Mouse (Mus musculus) limb, embryonic 11.5 days (tissue): ENCODE measurements around the gene Lrp8. TPM values are rescaled to one million over a fixed set of nuclear protein-coding genes. Genes with fewer than 3 reads are reported as not detected.

ENCODE experiments used
- ATAC-seq: fragments of 200-750 bp; cut with Nextera tagmentation; 2 replicates; pipeline ENCODE4 v1.8.0; 2017; ENCODE audit warnings: low read depth; ENCODE audit not compliant: insufficient number of reproducible peaks, low FRiP score, low TSS enrichment
- DNase-seq: peaks from one replicate; pipeline ENCODE4 v3.0.0-alpha.2; 2015; ENCODE audit warnings: low spot score
- H3K27ac ChIP-seq: fragments of 300-500 bp; sonication (generic); replicated peaks from 2 replicates; pipeline ENCODE4 v1.5.1; 2014; ENCODE audit warnings: low read depth, mild to moderate bottlenecking, low read length
- H3K27me3 ChIP-seq: fragments of 300-500 bp; sonication (generic); 2 replicates; pipeline ENCODE4 v1.6.1; 2014; ENCODE audit warnings: mild to moderate bottlenecking, low read length, mixed read lengths; ENCODE audit not compliant: control insufficient read depth, insufficient read depth
- H3K36me3 ChIP-seq: fragments of 300-500 bp; sonication (generic); 2 replicates; pipeline ENCODE4 v1.6.1; 2014; ENCODE audit warnings: mild to moderate bottlenecking, low read length, moderate library complexity, mixed read lengths; ENCODE audit not compliant: control insufficient read depth, insufficient read depth
- H3K4me1 ChIP-seq: fragments of 300-500 bp; sonication (generic); 2 replicates; pipeline ENCODE4 v1.6.1; 2014; ENCODE audit warnings: low read length, mixed read lengths; ENCODE audit not compliant: control insufficient read depth, insufficient read depth
- H3K4me2 ChIP-seq: fragments of 300-500 bp; sonication (generic); 2 replicates; pipeline ENCODE4 v1.6.1; 2014; ENCODE audit warnings: low read depth, mild to moderate bottlenecking, moderate library complexity; ENCODE audit not compliant: severe bottlenecking
- H3K4me3 ChIP-seq: fragments of 300-500 bp; sonication (generic); 2 replicates; pipeline ENCODE4 v1.5.1; 2014; ENCODE audit warnings: low read depth, low read length
- H3K9ac ChIP-seq: fragments of 300-500 bp; sonication (generic); 2 replicates; pipeline ENCODE4 v1.6.1; 2014; ENCODE audit warnings: mild to moderate bottlenecking, low read length
- H3K9me3 ChIP-seq: fragments of 300-500 bp; sonication (generic); 2 replicates; pipeline ENCODE4 v1.6.1; 2016; ENCODE audit warnings: low read length; ENCODE audit not compliant: control insufficient read depth
- WGBS: fragments of 180-500 bp; shearing (Covaris S2); extraction: QIAGEN DNeasy Blood & Tissue Kit; methylation state at CpG from one replicate; pipeline ENCODE4 v1.1.7; 2014; 5-methylcytosine and 5-hydroxymethylcytosine counted together
- polyA plus RNA-seq: library from polyadenylated mRNA; unstranded; fragments of >200 nt; fragmentation: Nextera tagmentation; extraction: Ambion mirVana; gene quantifications from 2 replicates; pipeline ENCODE4 v1.2.1, GENCODE M21; 2014

The Lrp8 gene
- 5.0 and 8.9 TPM in 2 replicates for polyA plus RNA-seq

DNA sequence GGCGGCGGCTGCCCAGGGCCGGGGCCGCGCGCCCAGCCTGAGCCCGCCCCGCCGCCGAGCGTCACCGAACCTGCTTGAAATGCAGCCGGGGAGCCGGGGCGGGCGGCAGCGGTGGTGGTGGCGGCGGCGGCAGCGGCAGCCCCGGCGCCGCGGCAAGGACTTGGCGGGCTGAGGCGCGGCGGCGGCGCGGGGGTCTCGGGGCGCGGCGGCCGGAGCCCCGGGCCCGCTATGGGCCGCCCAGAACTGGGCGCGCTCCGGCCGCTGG is at the start of gene Lrp8:
Gene Lrp8 (plus strand): TSS at position 77 of the 265 bp plus-strand sequence.
- peak within 1 kb of the TSS; percentile 100 for H3K4me2 ChIP-seq
- H3K9me3 ChIP-seq: no peaks in the 10 kb centered on the region
- no peak for ATAC-seq
- no peaks in the 10 kb centered on the region for H3K36me3 ChIP-seq
- peaks cover 17% of the 10 kb centered on the region for H3K4me1 ChIP-seq
- peak within 1 kb of the TSS; percentile 68 for H3K4me3 ChIP-seq
- H3K27me3 ChIP-seq: no peaks in the 10 kb centered on the region; the same call in 1 of the 2 replicates
- no peak for DNase-seq
- WGBS: 0% methylated on average over 21 of the region's 44 CpGs
- 0 out of 2 replicates have a peak within 1 kb of the TSS, but pooled peaks have one; percentile 21 for H3K27ac ChIP-seq
- peak within 1 kb of the TSS; percentile 77 for H3K9ac ChIP-seq

DNA sequence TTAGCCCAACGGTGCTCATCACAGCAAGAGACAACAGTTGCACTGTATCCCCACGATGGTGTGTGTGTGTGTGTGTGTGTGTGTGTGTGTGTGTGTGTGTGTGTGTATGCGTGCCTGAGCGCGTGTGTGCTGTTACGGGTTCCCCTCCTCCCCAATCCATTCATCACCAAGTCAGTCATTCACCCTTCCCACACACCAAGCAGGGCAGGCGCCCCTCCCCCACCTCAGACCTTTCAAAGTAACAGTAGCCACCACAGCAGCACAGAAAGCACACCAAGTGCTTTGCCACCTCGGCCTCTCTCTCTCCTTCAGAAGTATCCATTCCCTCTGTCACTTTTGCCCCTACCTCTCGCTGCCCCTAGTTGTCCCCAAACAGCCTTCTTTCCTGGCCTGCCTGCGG is 45.8 kb upstream of the Lrp8 start:
- H3K4me2 ChIP-seq: no peak overlapping the region
- WGBS: 21% methylated on average over 10 of the region's 10 CpGs
- ATAC-seq (no peak), DNase-seq (peak; percentile 57)
- no peaks in the 10 kb centered on the region for H3K36me3 ChIP-seq
- no peaks in the 10 kb centered on the region for H3K9me3 ChIP-seq
- H3K27ac ChIP-seq: no peak overlapping the region
- H3K4me1 ChIP-seq: peaks cover 13% of the 10 kb centered on the region
- no peaks in the 10 kb centered on the region for H3K27me3 ChIP-seq
- H3K4me3 ChIP-seq: no peak overlapping the region
- no peak overlapping the region for H3K9ac ChIP-seq

DNA sequence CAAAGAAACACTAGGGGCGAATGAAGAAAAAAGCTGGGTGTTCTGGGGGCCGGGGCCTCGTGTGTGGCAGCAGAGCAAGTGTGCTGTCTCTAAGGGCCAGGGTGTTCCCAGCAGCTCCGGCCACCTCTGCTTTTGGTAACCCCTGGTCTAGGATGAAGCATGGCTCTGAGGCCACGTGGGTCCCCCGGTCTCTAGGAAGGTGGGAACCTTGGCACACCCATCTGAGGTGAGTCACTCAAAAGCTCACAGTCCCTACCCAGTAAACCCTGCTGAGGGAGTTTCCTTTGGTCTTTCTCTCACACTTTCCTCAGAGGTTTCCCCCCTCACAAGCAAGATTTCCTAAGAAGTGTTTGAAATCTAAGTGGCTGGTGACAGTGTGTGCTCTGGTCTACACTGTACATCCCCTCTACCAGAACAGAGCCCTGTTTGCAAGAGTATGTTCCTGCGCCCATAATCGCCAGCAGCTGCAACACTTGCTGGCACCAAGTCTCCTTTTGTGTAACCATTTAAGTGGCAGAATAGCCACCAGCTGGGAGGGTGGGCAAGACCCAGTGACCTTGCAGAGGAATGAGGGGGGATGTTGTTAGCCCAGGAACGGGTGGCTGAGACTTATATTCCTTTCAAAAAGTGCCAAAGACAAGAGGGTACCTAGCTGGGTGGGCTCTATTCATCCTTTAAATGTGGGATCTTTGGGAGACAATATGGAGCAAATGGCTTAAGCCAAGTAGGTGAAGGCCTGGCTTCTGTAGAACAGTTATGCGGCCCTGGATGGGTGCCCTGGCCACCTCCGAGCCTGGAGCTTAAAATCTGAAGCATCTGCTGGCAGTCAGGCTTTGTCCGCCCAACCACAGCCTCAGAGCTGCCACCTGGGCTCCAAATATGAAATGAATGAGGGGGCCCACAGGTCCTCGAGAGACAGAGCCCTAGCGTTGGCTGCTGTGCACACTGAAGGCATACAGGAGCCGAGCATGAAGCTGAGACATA is 44.3 kb upstream of the Lrp8 start:
- Histone ChIP-seq H3K27ac (no peak overlapping the region), H3K4me2 (no peak overlapping the region), H3K9ac (no peak overlapping the region), H3K9me3 (no peaks in the 10 kb centered on the region), H3K36me3 (no peaks in the 10 kb centered on the region), H3K4me3 (no peak overlapping the region), H3K27me3 (no peaks in the 10 kb centered on the region), H3K4me1 (peaks cover 13% of the 10 kb centered on the region)
- 72% methylated on average over 15 of the region's 15 CpGs for WGBS
- ATAC-seq (no peak), DNase-seq (no peak)

DNA sequence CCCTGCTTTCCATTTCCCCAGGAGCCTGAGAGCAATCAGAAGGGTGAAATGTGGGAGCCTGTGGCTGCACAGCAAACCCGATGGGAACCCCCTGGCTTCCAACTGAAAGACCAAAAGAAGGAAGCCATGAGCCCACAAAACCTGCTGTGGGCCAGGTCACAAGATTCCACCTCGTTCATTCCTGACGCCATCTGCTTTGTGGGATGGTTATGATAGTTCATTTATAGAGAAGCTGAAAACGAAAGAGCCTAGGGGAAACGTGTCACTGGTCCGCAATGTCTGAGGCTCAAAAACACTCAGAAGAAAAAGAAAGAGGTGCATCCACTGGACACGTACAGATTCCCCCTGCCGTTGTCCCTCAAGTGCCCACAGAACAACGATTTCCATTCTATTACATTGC is 43.1 kb upstream of the Lrp8 start:
- Histone ChIP-seq H3K4me2 (no peak overlapping the region), H3K36me3 (no peaks in the 10 kb centered on the region), H3K9me3 (no peaks in the 10 kb centered on the region), H3K9ac (no peak overlapping the region), H3K27ac (no peak overlapping the region), H3K27me3 (no peaks in the 10 kb centered on the region), H3K4me1 (peaks cover 13% of the 10 kb centered on the region), H3K4me3 (no peak overlapping the region)
- DNase-seq (no peak), ATAC-seq (no peak)
- 82% methylated on average over 9 of the region's 9 CpGs for WGBS

DNA sequence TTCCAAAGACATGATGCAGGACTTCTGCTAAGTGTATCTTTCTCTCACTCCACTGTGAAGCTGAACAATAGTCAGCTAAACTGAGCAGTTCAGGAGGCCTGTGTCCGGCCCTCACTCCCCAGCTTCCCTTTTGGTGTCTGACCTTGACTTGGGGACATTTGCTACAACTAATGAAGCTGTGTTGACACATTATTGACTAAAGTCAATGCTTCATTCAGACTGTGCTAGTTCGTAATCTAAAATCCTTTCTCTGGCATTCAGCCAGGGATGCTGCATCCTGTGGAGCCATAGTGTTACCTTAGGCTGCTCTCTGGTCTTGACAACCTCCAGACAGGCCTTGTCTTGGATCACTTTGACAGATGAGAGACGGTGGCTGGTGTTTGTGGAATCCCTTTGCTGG is 39.1 kb upstream of the Lrp8 start:
- Histone ChIP-seq H3K27me3 (no peaks in the 10 kb centered on the region), H3K36me3 (no peaks in the 10 kb centered on the region), H3K4me3 (no peak overlapping the region), H3K4me2 (no peak overlapping the region), H3K27ac (no peak overlapping the region), H3K4me1 (peaks cover 2% of the 10 kb centered on the region; the same call in 1 of the 2 replicates), H3K9me3 (no peaks in the 10 kb centered on the region), H3K9ac (no peak overlapping the region)
- 67% methylated on average over 3 of the region's 3 CpGs for WGBS
- ATAC-seq: no peak
- no peak for DNase-seq

DNA sequence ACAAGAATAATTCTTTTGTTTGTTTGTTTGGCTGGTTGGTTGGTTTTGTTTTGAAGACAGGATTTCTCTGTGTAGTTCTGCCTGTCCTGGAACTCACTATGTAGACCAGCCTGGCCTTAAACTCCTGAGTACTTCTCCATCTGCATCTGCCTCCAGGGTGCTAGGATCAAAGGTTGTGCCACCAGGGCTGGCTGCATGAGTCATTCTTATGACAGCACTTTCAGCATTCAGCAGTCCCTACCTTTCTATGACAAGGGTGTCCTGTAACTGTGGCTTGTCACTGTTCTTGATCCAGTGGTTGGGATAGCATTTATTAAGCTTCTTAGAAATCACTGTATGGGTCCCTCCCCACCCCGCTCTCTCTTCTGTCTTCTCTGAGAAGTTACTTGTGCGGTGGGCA is 38.5 kb upstream of the Lrp8 start:
- Histone ChIP-seq H3K4me2 (no peak overlapping the region), H3K4me3 (no peak overlapping the region), H3K27me3 (no peaks in the 10 kb centered on the region), H3K9me3 (no peaks in the 10 kb centered on the region), H3K4me1 (peaks cover 2% of the 10 kb centered on the region; the same call in 1 of the 2 replicates), H3K27ac (no peak overlapping the region), H3K36me3 (no peaks in the 10 kb centered on the region), H3K9ac (no peak overlapping the region)
- ATAC-seq (no peak), DNase-seq (no peak)
- 97% methylated on average over 2 of the region's 2 CpGs for WGBS

DNA sequence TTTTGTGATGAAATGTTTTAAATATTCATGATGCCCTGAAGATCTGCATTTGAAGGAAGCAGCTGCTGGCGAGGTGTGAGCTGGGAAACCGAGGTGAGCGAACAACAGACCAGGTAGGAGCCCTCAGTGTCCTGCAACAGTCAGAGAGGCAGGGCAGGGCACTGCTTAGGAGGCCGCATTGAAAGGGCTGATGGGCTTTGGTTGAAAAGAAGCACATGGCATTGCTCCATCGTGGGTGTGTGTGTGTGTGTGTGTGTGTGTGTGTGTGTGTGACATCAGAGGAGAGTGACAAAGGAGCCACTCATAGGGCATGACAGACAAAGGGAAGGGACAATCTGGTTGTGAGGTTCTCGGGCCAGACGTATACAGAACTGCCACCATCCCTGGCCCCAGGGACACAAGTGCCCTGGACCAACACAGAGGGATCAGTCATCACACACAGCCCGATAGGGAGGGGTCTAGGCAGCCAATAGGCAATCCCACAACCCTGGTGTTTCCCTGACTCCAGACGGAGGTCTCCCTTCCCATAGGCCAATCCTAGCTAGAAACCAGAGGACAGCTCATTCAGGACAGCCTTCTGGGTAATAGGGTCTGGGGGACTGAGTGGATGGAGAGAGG is 36.8 kb upstream of the Lrp8 start:
- ATAC-seq (no peak), DNase-seq (no peak)
- Histone ChIP-seq H3K27me3 (no peaks in the 10 kb centered on the region), H3K4me3 (no peak overlapping the region), H3K27ac (no peak overlapping the region), H3K4me2 (no peak overlapping the region), H3K4me1 (peaks cover 2% of the 10 kb centered on the region; the same call in 1 of the 2 replicates), H3K9me3 (no peaks in the 10 kb centered on the region), H3K36me3 (no peaks in the 10 kb centered on the region), H3K9ac (no peak overlapping the region)
- WGBS: 71% methylated on average over 9 of the region's 9 CpGs

DNA sequence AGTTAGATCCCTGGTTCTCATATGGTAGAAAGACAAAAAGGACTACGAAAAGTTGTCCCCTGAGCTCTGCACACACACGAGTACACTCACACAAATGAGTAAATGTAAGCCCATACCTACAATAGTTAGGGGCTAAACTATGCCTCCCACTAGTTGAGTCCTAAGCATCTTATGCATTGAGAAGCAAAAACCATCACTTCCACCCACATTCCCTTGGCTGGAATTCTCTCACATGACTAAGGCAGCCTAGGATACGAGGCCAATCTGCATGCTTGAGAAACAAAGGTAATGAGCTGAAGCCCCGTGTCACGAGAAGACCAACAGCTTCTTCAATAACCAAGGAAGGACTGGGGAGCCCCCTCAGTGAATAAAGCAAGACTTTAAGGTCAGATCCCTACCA is 35.9 kb upstream of the Lrp8 start:
- Histone ChIP-seq H3K9me3 (no peaks in the 10 kb centered on the region), H3K36me3 (no peaks in the 10 kb centered on the region), H3K27me3 (no peaks in the 10 kb centered on the region), H3K4me2 (no peak overlapping the region), H3K9ac (no peak overlapping the region), H3K4me1 (peaks cover 2% of the 10 kb centered on the region; the same call in 1 of the 2 replicates), H3K27ac (no peak overlapping the region), H3K4me3 (no peak overlapping the region)
- ATAC-seq: no peak
- DNase-seq: no peak
- WGBS: 82% methylated on average over 5 of the region's 5 CpGs
